Mouse (Mus musculus): ENCODE measurements at regions not wholly inside any gene's neighbourhood (a gene's known extent, or its start where the extent isn't known, plus 50 kb on each side); places are given as distances from the start of the nearest gene placed in this dataset.

GRCm38 (mm10) chr11:22636761-22637557 lies 125.1 kb downstream of the Tmem17 start:
- TF ChIP-seq CTCF (IDR thresholded peaks at IDR 0.05) (no peak), POLR2A (IDR thresholded peaks at IDR 0.05; ENCODE audit: insufficient read depth, low read depth, low read length) (no peak), EP300 (IDR thresholded peaks at IDR 0.05; ENCODE audit: insufficient read depth, low read depth, low read length) (no peak)

Measured in heart, adult 2 months (tissue).